Mouse (Mus musculus): Measurements from ENCODE around the gene Dhrs2. TPM values are rescaled to one million over a fixed set of nuclear protein-coding genes. Genes with fewer than 3 reads are reported as not detected.

Gene Dhrs2
- polyA plus RNA-seq, 1 experiment from 2014 or later = 0.18 TPM

DNA sequence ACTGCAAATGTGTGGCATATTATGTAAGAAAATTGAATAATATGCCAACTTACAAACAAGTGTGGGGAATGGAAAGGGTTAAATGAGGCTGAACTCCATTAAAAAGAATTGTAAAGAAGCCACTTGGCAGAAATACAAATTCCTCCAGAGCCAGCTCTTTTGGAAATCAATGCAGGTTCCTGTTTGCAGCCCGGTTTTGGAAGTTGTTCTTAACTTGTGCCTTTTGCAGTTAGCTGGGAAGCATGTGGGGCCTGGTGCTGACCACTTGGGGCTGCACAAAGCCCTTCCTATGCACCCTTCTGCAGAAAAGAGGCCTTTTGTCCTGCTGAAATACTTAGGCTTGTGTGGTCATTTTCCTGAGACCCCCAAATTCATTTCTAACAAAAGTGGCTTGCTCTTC, 1.4 kb downstream of the Dhrs2 start:
- Histone ChIP-seq H3K4me1 (replicated peaks; ENCODE audit: control insufficient read depth, insufficient read depth) (no peaks in the 10 kb centered on the region), H3K9me3 (ENCODE audit: control insufficient read depth, low read length) (no peaks in the 10 kb centered on the region), H3K27ac (replicated peaks) (no peak overlapping the region), H3K4me3 (ENCODE audit: low read depth, low read length) (no peak overlapping the region), H3K27me3 (ENCODE audit: control insufficient read depth, insufficient read depth, low read length) (no peaks in the 10 kb centered on the region), H3K36me3 (ENCODE audit: control insufficient read depth, insufficient read depth, low read length) (no peaks in the 10 kb centered on the region), H3K9ac (ENCODE audit: low read length) (no peak overlapping the region), H3K4me2 (replicated peaks; ENCODE audit: low read depth) (no peak overlapping the region)
- DNase-seq (ENCODE audit: low spot score) = no peak
- ATAC-seq (ENCODE audit: low FRiP score, low TSS enrichment) = no peak
- TF ChIP-seq CTCF (IDR thresholded peaks at IDR 0.05; ENCODE audit: low read depth) (peak; percentile 52), EP300 (optimal IDR thresholded peaks at IDR 0.05) (no peak)
- 6% methylated on average over 1 of the region's 1 CpGs for WGBS

DNA sequence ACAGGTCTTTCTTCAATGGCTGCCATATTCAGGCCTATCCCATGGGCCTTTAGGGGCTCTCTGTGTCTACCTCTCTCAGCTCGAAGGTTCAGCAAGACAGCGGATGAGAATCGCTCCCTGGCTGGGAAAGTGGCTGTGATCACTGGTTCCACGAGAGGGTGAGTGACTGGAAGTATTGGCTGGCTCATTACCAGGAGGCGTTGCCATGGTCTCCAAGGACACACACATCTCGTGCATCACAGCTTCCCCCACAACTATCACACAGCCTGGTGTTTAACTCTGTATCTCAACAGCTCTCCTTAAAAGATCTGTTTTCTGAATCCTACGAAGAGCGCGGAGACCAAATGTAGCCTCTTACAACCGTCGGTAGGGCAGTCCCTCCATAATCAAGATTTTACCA, 12.8 kb downstream of the Dhrs2 start:
- H3K4me1 ChIP-seq (replicated peaks; ENCODE audit: control insufficient read depth, insufficient read depth) = no peaks in the 10 kb centered on the region
- ATAC-seq (ENCODE audit: low FRiP score, low TSS enrichment) (no peak), DNase-seq (ENCODE audit: low spot score) (no peak)
- no peak overlapping the region for H3K4me2 ChIP-seq (replicated peaks; ENCODE audit: low read depth)
- TF ChIP-seq CTCF (IDR thresholded peaks at IDR 0.05; ENCODE audit: low read depth) = no peak
- TF ChIP-seq EP300 (optimal IDR thresholded peaks at IDR 0.05) = no peak
- no peaks in the 10 kb centered on the region for H3K27me3 ChIP-seq (ENCODE audit: control insufficient read depth, insufficient read depth, low read length)
- H3K9ac ChIP-seq (ENCODE audit: low read length) = no peak overlapping the region
- no peaks in the 10 kb centered on the region for H3K36me3 ChIP-seq (ENCODE audit: control insufficient read depth, insufficient read depth, low read length)
- no peak overlapping the region for H3K4me3 ChIP-seq (ENCODE audit: low read depth, low read length)
- H3K27ac ChIP-seq (replicated peaks) = no peak overlapping the region
- no peaks in the 10 kb centered on the region for H3K9me3 ChIP-seq (ENCODE audit: control insufficient read depth, low read length)
- WGBS = 92% methylated on average over 11 of the region's 11 CpGs

DNA sequence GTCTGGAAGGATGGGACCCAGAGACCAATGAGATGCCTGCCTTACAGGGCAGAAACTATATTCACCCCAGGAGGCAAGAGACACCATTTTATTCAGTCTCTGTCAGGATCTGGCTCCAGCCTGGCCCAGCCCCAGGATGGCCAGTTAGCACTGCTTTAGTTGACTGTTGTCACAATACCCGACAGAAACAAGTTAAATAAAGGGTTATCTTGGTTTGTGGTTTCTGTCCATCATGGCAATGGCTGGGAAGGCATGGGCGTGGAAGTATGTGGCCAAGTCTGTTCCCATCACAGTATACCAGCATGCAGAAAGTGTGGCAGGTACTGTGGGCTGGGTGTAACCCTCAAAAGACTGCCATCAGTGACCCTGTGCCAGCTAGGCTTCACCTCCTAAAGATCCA, 14.9 kb downstream of the Dhrs2 start:
- no peak overlapping the region for H3K4me2 ChIP-seq (replicated peaks; ENCODE audit: low read depth)
- no peaks in the 10 kb centered on the region for H3K4me1 ChIP-seq (replicated peaks; ENCODE audit: control insufficient read depth, insufficient read depth)
- no peak overlapping the region for H3K27ac ChIP-seq (replicated peaks)
- H3K36me3 ChIP-seq (ENCODE audit: control insufficient read depth, insufficient read depth, low read length) = no peaks in the 10 kb centered on the region
- DNase-seq (ENCODE audit: low spot score) (no peak), ATAC-seq (ENCODE audit: low FRiP score, low TSS enrichment) (no peak)
- 53% methylated on average over 2 of the region's 2 CpGs for WGBS
- H3K9ac ChIP-seq (ENCODE audit: low read length) = no peak overlapping the region
- H3K9me3 ChIP-seq (ENCODE audit: control insufficient read depth, low read length) = no peaks in the 10 kb centered on the region
- no peaks in the 10 kb centered on the region for H3K27me3 ChIP-seq (ENCODE audit: control insufficient read depth, insufficient read depth, low read length)
- TF ChIP-seq EP300 (optimal IDR thresholded peaks at IDR 0.05) (no peak), CTCF (IDR thresholded peaks at IDR 0.05; ENCODE audit: low read depth) (no peak)
- no peak overlapping the region for H3K4me3 ChIP-seq (ENCODE audit: low read depth, low read length)

DNA sequence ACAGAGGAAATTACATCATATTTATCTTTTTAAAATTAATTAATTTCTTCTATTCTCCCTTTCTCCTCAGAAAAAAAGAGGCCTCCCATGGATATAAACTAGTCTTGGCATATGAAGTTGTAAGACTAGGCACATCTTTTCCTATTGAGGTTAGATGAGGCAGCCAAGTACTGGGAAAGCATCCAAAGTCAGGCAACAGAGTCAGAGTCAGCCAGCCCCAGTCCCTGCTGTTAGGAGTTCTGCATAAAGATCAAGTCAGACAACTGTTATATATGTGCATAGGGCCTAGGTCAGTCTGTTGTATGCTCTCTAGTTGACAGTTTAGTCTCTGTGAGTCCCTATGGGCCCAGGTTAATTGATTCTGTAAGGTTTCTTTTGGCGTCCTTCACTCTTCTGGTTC, 20.9 kb downstream of the Dhrs2 start:
- Histone ChIP-seq H3K27me3 (ENCODE audit: control insufficient read depth, insufficient read depth, low read length) (no peaks in the 10 kb centered on the region), H3K4me1 (replicated peaks; ENCODE audit: control insufficient read depth, insufficient read depth) (no peaks in the 10 kb centered on the region), H3K4me3 (ENCODE audit: low read depth, low read length) (no peak overlapping the region), H3K27ac (replicated peaks) (no peak overlapping the region), H3K4me2 (replicated peaks; ENCODE audit: low read depth) (no peak overlapping the region), H3K9ac (ENCODE audit: low read length) (no peak overlapping the region), H3K36me3 (ENCODE audit: control insufficient read depth, insufficient read depth, low read length) (no peaks in the 10 kb centered on the region), H3K9me3 (ENCODE audit: control insufficient read depth, low read length) (no peaks in the 10 kb centered on the region)
- DNase-seq (ENCODE audit: low spot score) = no peak
- ATAC-seq (ENCODE audit: low FRiP score, low TSS enrichment) = no peak
- WGBS = 83% methylated on average over 1 of the region's 1 CpGs
- TF ChIP-seq EP300 (optimal IDR thresholded peaks at IDR 0.05) (no peak), CTCF (IDR thresholded peaks at IDR 0.05; ENCODE audit: low read depth) (no peak)

DNA sequence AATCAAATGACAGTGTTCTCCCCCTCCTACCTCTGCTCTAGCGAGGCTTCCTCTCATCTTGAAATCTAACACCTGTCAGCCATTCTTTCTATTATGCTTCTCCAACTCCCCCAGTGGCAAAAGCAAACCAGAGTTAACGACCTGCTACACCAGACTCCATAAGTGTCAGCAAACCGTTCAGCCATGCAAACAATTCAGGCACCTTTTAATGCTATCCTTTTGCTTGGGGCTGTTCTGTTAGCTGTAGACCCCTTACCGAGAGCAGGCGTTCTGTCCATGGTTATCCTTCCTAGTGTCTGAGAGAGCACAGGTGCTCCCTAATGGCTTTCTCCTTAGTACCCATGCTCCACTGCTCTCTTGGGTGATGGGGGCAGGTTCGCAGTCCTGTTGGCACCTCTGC, 25.4 kb downstream of the Dhrs2 start:
- TF ChIP-seq EP300 (optimal IDR thresholded peaks at IDR 0.05) = no peak
- no peak for TF ChIP-seq CTCF (IDR thresholded peaks at IDR 0.05; ENCODE audit: low read depth)
- Histone ChIP-seq H3K4me2 (replicated peaks; ENCODE audit: low read depth) (no peak overlapping the region), H3K4me3 (ENCODE audit: low read depth, low read length) (no peak overlapping the region), H3K4me1 (replicated peaks; ENCODE audit: control insufficient read depth, insufficient read depth) (no peaks in the 10 kb centered on the region), H3K27me3 (ENCODE audit: control insufficient read depth, insufficient read depth, low read length) (no peaks in the 10 kb centered on the region), H3K36me3 (ENCODE audit: control insufficient read depth, insufficient read depth, low read length) (no peaks in the 10 kb centered on the region), H3K27ac (replicated peaks) (no peak overlapping the region), H3K9me3 (ENCODE audit: control insufficient read depth, low read length) (no peaks in the 10 kb centered on the region), H3K9ac (ENCODE audit: low read length) (no peak overlapping the region)
- DNase-seq (ENCODE audit: low spot score) (no peak), ATAC-seq (ENCODE audit: low FRiP score, low TSS enrichment) (no peak)
- WGBS = 48% methylated on average over 6 of the region's 6 CpGs

DNA sequence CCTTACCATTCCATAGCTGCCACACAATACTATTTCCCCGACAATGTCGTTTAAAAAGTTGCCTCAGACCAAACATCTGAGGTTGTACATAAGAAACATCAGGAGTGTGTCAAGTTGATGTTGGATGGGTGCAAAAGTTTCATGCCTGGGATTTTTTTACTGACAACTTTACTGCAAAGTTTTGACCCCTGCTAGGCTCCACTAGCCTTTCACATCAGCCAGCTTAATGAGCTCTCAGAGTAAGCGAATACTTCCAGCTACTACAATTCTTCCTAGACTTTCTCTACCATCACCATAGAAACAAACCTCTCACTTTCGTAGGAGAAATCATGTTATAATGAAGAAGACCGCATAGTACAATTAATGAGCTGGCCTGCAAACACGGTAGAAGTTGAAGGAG, 26.5 kb downstream of the Dhrs2 start:
- Histone ChIP-seq H3K9me3 (ENCODE audit: control insufficient read depth, low read length) (no peaks in the 10 kb centered on the region), H3K36me3 (ENCODE audit: control insufficient read depth, insufficient read depth, low read length) (no peaks in the 10 kb centered on the region), H3K4me1 (replicated peaks; ENCODE audit: control insufficient read depth, insufficient read depth) (no peaks in the 10 kb centered on the region), H3K27me3 (ENCODE audit: control insufficient read depth, insufficient read depth, low read length) (no peaks in the 10 kb centered on the region), H3K9ac (ENCODE audit: low read length) (no peak overlapping the region), H3K27ac (replicated peaks) (no peak overlapping the region), H3K4me3 (ENCODE audit: low read depth, low read length) (no peak overlapping the region), H3K4me2 (replicated peaks; ENCODE audit: low read depth) (no peak overlapping the region)
- ATAC-seq (ENCODE audit: low FRiP score, low TSS enrichment) = no peak
- TF ChIP-seq CTCF (IDR thresholded peaks at IDR 0.05; ENCODE audit: low read depth) = no peak
- TF ChIP-seq EP300 (optimal IDR thresholded peaks at IDR 0.05) = no peak
- DNase-seq (ENCODE audit: low spot score) = no peak
- WGBS = 70% methylated on average over 6 of the region's 6 CpGs

Data from stomach, postnatal 0 days (tissue).